In the genomic region with DNA sequence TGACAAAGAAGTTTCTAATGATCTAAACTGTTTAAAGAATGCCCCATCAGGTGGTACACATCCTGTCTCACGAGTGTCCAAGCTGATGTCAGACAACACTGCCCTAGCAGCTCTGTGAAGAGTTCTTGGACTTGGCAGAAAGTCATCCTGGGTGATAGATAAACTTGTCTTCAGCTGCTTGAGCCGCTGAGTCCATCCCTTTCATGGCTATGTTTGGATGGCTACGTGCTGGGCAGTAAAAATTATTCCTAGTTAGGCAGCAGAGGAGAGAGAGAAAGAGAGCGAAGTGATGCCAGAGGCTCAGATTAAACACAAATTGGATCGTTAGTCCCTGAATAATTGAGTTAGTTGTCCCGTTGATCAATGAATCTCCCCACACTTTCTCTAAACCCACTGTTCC, we compare ENCODE assay signal across 15 mouse cellular contexts.
"Had no signal": no experiment of that assay in that cellular context is flagged by ENCODE, and none has a peak within 500 bp of the region (broad histone marks: within the 10 kb centered on the region; RNA-seq: fewer than 3 reads in every experiment).

No protein-coding gene starts in this region.

- H3K4me1 ChIP-seq: midbrain, embryonic 10.5 days had no signal

- ATAC-seq: liver, postnatal 0 days had no signal

- H3K4me2 ChIP-seq: limb, embryonic 12.5 days; liver, embryonic 13.5 days; neural tube, embryonic 15.5 days had no signal

- DNase-seq: kidney, adult 8-10 months; kidney, postnatal 25 days; layer of hippocampus, adult 9-11 months; liver; liver, embryonic 13.5 days; liver, postnatal 0 days; lung, postnatal 14 days; midbrain, embryonic 14.5 days; right cerebral cortex, adult 18-20 months; right cerebral cortex, postnatal 25 days; thymus, postnatal 4 days had no signal

- H3K27me3 ChIP-seq: limb, embryonic 12.5 days; liver, embryonic 13.5 days; neural tube, embryonic 15.5 days had no signal

- H3K4me3 ChIP-seq: limb, embryonic 12.5 days; liver, embryonic 13.5 days; midbrain, embryonic 10.5 days; myocyte; neural tube, embryonic 15.5 days had no signal

- H3K9me3 ChIP-seq: limb, embryonic 12.5 days; liver, embryonic 13.5 days; midbrain, embryonic 10.5 days; neural tube, embryonic 15.5 days had no signal

- H3K27ac ChIP-seq: limb, embryonic 12.5 days; liver, embryonic 13.5 days; midbrain, embryonic 10.5 days; neural tube, embryonic 15.5 days had no signal

- H3K36me3 ChIP-seq: limb, embryonic 12.5 days; liver, embryonic 13.5 days; midbrain, embryonic 10.5 days; neural tube, embryonic 15.5 days had no signal

- H3K9ac ChIP-seq: limb, embryonic 12.5 days; liver, embryonic 13.5 days; liver, postnatal 0 days; neural tube, embryonic 15.5 days had no signal
